Mouse (Mus musculus) MEL (cell line): Measurements from ENCODE around the gene Zfp987.
"Not testable (repeated sequence)": the region's sequence is repeated elsewhere in the genome, so short reads cannot be mapped to it uniquely, and the experiment has no call there.

ENCODE experiments used
- NELFE ChIP-seq: IDR thresholded peaks from 2 replicates; pipeline ENCODE4 v1.6.1; 2011; ENCODE audit warnings: low read depth, low read length, improper control_type of control experiment
- POLR2A ChIP-seq, 2 experiments: IDR thresholded peaks; 2 replicates each; pipeline ENCODE4 v1.6.1; 2011 to 2012; ENCODE audit warnings: low read length in 2 of 2, mild to moderate bottlenecking in 2 of 2, control low read depth in 1 of 2, improper control_type of control experiment in 1 of 2, low read depth in 1 of 2, moderate library complexity in 1 of 2; ENCODE audit not compliant: control insufficient read depth in 1 of 2, insufficient read depth in 1 of 2, poor library complexity in 1 of 2
- SMC3 ChIP-seq: IDR thresholded peaks from 2 replicates; pipeline ENCODE4 v1.6.1; 2011; ENCODE audit warnings: low read depth, low read length, improper control_type of control experiment
- ZC3H11A ChIP-seq: IDR thresholded peaks from 2 replicates; pipeline ENCODE4 v1.6.1; 2012; ENCODE audit warnings: low read depth, mild to moderate bottlenecking, inconsistent platforms, low read length, improper control_type of control experiment

- not testable (repeated sequence) for TF ChIP-seq NELFE; ZC3H11A; POLR2A (IDR thresholded peaks at IDR 0.05; ENCODE audit: control insufficient read depth in 1 of 2, insufficient read depth in 1 of 2, low read depth in 1 of 2, low read length in 2 of 2, poor library complexity in 1 of 2); SMC3
Observed at GRCm38 (mm10) chr4:146167879-146168532, 70.9 kb downstream of the Zfp987 start.
